In the genomic region with DNA sequence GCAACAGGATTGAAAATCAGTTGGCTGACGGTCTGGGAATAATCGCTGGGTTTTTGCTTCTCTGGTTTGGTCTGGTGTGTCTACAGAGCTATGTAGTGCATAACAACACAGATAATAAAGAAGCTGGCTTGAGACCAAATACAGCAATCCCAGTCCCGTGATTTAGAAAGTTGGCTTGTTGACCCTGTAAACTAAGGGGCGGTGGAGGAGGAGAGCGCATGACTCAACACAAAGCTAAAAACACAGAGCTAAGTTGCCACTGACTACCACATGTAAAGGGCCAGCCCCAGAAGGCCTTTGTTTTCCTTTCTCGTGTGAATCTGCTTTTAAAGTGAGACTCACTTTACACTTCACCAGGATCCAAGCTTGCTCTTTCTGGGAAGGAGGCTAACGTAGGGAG, we compare ENCODE assay signal across 7 mouse cellular contexts. TPM values are rescaled to one million over a fixed set of nuclear protein-coding genes. Genes with fewer than 3 reads are reported as not detected.
A peak's percentile ranks its signal among the peaks of the same experiment; 100 is the strongest.
DNase-seq lines count a peak whose midpoint lies in the region; ATAC-seq and TF ChIP-seq lines count a peak whose summit lies in the region.

No protein-coding gene starts in this region.

- intact Hi-C loops in heart, adult 2 months (cut with DNase I): no loop called here

- peaks cover 4% of the 10 kb centered on the region for H3K79me2 ChIP-seq in heart, adult 2 months (replicated peaks; ENCODE audit: control insufficient read depth, insufficient read depth, low read length)

- no peaks in the 10 kb centered on the region for H3K9me3 ChIP-seq in G1E (replicated peaks)
- H3K9me3 ChIP-seq in kidney, embryonic 16.5 days (ENCODE audit: low read length): no peaks in the 10 kb centered on the region
- no peaks in the 10 kb centered on the region for H3K9me3 ChIP-seq in midbrain, embryonic 16.5 days (replicated peaks; ENCODE audit: control insufficient read depth, low read length, poor library complexity, severe bottlenecking)

- H3K4me3 ChIP-seq in G1E (ENCODE audit: low read depth, low read length): no peak overlapping the region
- H3K4me3 ChIP-seq in heart, adult 2 months: no peak overlapping the region
- H3K4me3 ChIP-seq in kidney, embryonic 16.5 days (ENCODE audit: low read length): no peak overlapping the region
- H3K4me3 ChIP-seq in midbrain, embryonic 16.5 days (ENCODE audit: low read depth, low read length): no peak overlapping the region

- no peaks in the 10 kb centered on the region for H3K36me3 ChIP-seq in G1E (replicated peaks)
- peaks cover 4% of the 10 kb centered on the region for H3K36me3 ChIP-seq in heart, adult 2 months (ENCODE audit: control insufficient read depth, insufficient read depth, low read length)
- no peaks in the 10 kb centered on the region for H3K36me3 ChIP-seq in kidney, embryonic 16.5 days (ENCODE audit: insufficient read depth, low read length)
- H3K36me3 ChIP-seq in midbrain, embryonic 16.5 days (ENCODE audit: control insufficient read depth, insufficient read depth, low read length): no peaks in the 10 kb centered on the region

- ATAC-seq in G1E (ENCODE audit: extremely low read depth, insufficient number of reproducible peaks, low FRiP score, poor library complexity, severe bottlenecking): 0 out of 2 replicates have a peak, but pooled peaks have one; percentile 12
- ATAC-seq in kidney, embryonic 16.5 days (ENCODE audit: low FRiP score, low TSS enrichment): no peak
- ATAC-seq in midbrain, embryonic 16.5 days: no peak

- H3K27me3 ChIP-seq in G1E (ENCODE audit: insufficient read depth, low read length): no peaks in the 10 kb centered on the region
- H3K27me3 ChIP-seq in heart, adult 2 months (ENCODE audit: control insufficient read depth, insufficient read depth, low read length): no peaks in the 10 kb centered on the region
- no peaks in the 10 kb centered on the region for H3K27me3 ChIP-seq in kidney, embryonic 16.5 days (ENCODE audit: insufficient read depth, low read length)
- no peaks in the 10 kb centered on the region for H3K27me3 ChIP-seq in midbrain, embryonic 16.5 days (ENCODE audit: control insufficient read depth, insufficient read depth, low read depth, low read length)

- no peak for TF ChIP-seq POLR2A in heart, adult 2 months (IDR thresholded peaks at IDR 0.05; ENCODE audit: insufficient read depth, low read depth, low read length)

- peak; percentile 46 for DNase-seq in CD4-positive helper T cell, adult 2 months (ENCODE audit: low read depth, low spot score)
- DNase-seq in G1E (ENCODE audit: low spot score): no peak
- DNase-seq in heart, adult 2 months: peak; percentile 60 to 81
- DNase-seq in frontal cortex, adult 2 months (ENCODE audit: extremely low spot score in 1 of 2, low spot score in 1 of 2): no peak
- no peak for DNase-seq in frontal cortex, postnatal 36 days (ENCODE audit: low spot score in 2 of 2)

- peak overlapping the region; percentile 84 for H3K27ac ChIP-seq in heart, adult 2 months
- peak overlapping the region; percentile 91 for H3K27ac ChIP-seq in kidney, embryonic 16.5 days (ENCODE audit: low read length)
- H3K27ac ChIP-seq in midbrain, embryonic 16.5 days (ENCODE audit: low read length): peak overlapping the region; percentile 52

- H3K4me2 ChIP-seq in kidney, embryonic 16.5 days (replicated peaks; ENCODE audit: low read depth, low read length): peak overlapping the region; percentile 25; the same call in 1 of the 2 replicates
- H3K4me2 ChIP-seq in midbrain, embryonic 16.5 days (ENCODE audit: low read length): no peak overlapping the region

- H3K9ac ChIP-seq in heart, adult 2 months (ENCODE audit: low read depth, low read length): peak overlapping the region; percentile 61
- H3K9ac ChIP-seq in kidney, embryonic 16.5 days (replicated peaks; ENCODE audit: low read length): no peak overlapping the region
- no peak overlapping the region for H3K9ac ChIP-seq in midbrain, embryonic 16.5 days (ENCODE audit: low read depth, low read length)

- TF ChIP-seq EP300 in heart, adult 2 months (IDR thresholded peaks at IDR 0.05; ENCODE audit: insufficient read depth, low read depth, low read length): 0 out of 2 replicates have a peak, but pooled peaks have one; percentile 61

- peaks cover 72% of the 10 kb centered on the region for H3K4me1 ChIP-seq in G1E (ENCODE audit: insufficient read depth, low read depth, low read length)
- peaks cover 9% of the 10 kb centered on the region for H3K4me1 ChIP-seq in heart, adult 2 months (ENCODE audit: control insufficient read depth, insufficient read depth, low read length)
- H3K4me1 ChIP-seq in kidney, embryonic 16.5 days (ENCODE audit: insufficient read depth, low read length): peaks cover 28% of the 10 kb centered on the region
- H3K4me1 ChIP-seq in midbrain, embryonic 16.5 days (ENCODE audit: control insufficient read depth, insufficient read depth, low read length): peaks cover 7% of the 10 kb centered on the region

- TF ChIP-seq CTCF in G1E (IDR thresholded peaks at IDR 0.05; ENCODE audit: low read depth, low read length): no peak
- no peak for TF ChIP-seq CTCF in heart, adult 2 months (IDR thresholded peaks at IDR 0.05)

- WGBS in heart, adult 2 months: 7% methylated on average over 7 of the region's 7 CpGs
- 24% methylated on average over 7 of the region's 7 CpGs for WGBS in kidney, embryonic 16.5 days
- 46% methylated on average over 7 of the region's 7 CpGs for WGBS in midbrain, embryonic 16.5 days

RNA-seq across cellular contexts. Expression of a gene that starts 3.5 kb away (rescaled TPM):
- 474 and 507 TPM in 2 replicates for total RNA-seq in G1E (2014; fragmentation: Nextera tagmentation)
- 523 and 553 TPM in 2 replicates for total RNA-seq in G1E (2017)
- 104 and 121 TPM in 2 replicates for polyA plus RNA-seq in G1E (2012)
- 100 to 1,000 TPM; 724 to 814 TPM for total RNA-seq in heart, adult 2 months (2021)
- 771 and 1,125 TPM in 2 replicates for polyA plus RNA-seq in heart, adult 2 months (2012; rRNA removed)
- polyA plus RNA-seq in kidney, embryonic 16.5 days (2015; fragmentation: Nextera tagmentation; extraction: Ambion mirVana): 1,091 and 1,137 TPM in 2 replicates
- 627 and 698 TPM in 2 replicates for polyA plus RNA-seq in midbrain, embryonic 16.5 days (2015; fragmentation: Nextera tagmentation; extraction: Ambion mirVana)
- 1,263 and 1,284 TPM in 2 replicates for polyA plus RNA-seq in frontal cortex, adult 2 months (2012; rRNA removed)

Comparison
In these comparisons a context has a peak if more than half of its experiments do, and no peak if none do; other contexts are left out.
1. DNase-seq: peak in CD4-positive helper T cell, adult 2 months (single experiment) and heart, adult 2 months (2 of 2); none in G1E (single experiment), frontal cortex, adult 2 months (0 of 2) and frontal cortex, postnatal 36 days (0 of 2).
2. Peak in every context shown above with its lines, with median percentiles within 50 percentile points of each other: H3K27ac ChIP-seq.